Comparison of ENCODE assay signal across 9 mouse cellular contexts in genomic region chr7:31077885-31078445, GRCm38 (mm10). TPM values are rescaled to one million over a fixed set of nuclear protein-coding genes. Genes with fewer than 3 reads are reported as not detected.
DNase-seq lines count a peak whose midpoint lies in the region; ATAC-seq and TF ChIP-seq lines count a peak whose summit lies in the region.
"Had no signal": no experiment of that assay in that cellular context is flagged by ENCODE, and none has a peak within 500 bp of the region (broad histone marks: within the 10 kb centered on the region; RNA-seq: fewer than 3 reads in every experiment).

No protein-coding gene starts in this region.

- no peak overlapping the region for H3K27ac ChIP-seq in kidney, embryonic 16.5 days (ENCODE audit: low read length)
- H3K27ac ChIP-seq in ES-Bruce4 (ENCODE audit: insufficient read depth, low read length): no peak overlapping the region
- H3K27ac ChIP-seq in cortical plate, adult 2 months (ENCODE audit: insufficient read depth, low read length): peak overlapping the region; percentile 36; the same call in 1 of the 2 replicates
- H3K27ac ChIP-seq in hindbrain, embryonic 11.5 days (ENCODE audit: low read depth, low read length): no peak overlapping the region
- H3K27ac ChIP-seq in limb, embryonic 14.5 days (replicated peaks; ENCODE audit: low read depth, low read length): no peak overlapping the region; the same call in 1 of the 2 replicates
- H3K27ac ChIP-seq: liver, embryonic 15.5 days had no signal

- no peak for TF ChIP-seq POLR2A in ES-Bruce4 (IDR thresholded peaks at IDR 0.05; ENCODE audit: insufficient read depth, low read length)
- no peak for TF ChIP-seq POLR2A in cortical plate, adult 2 months (IDR thresholded peaks at IDR 0.05; ENCODE audit: extremely low read depth, insufficient read depth, low read length)
- TF ChIP-seq POLR2A in limb, embryonic 14.5 days (IDR thresholded peaks at IDR 0.05; ENCODE audit: borderline replicate concordance, extremely low read depth, insufficient read depth, insufficient read length): no peak

- 38% methylated on average over 5 of the region's 5 CpGs for WGBS in kidney, embryonic 16.5 days
- 43% methylated on average over 5 of the region's 5 CpGs for WGBS in hindbrain, embryonic 11.5 days
- WGBS in limb, embryonic 14.5 days: 30% methylated on average over 5 of the region's 5 CpGs

- peak; percentile 39; the same call in 1 of the 2 replicates for ATAC-seq in kidney, embryonic 16.5 days (ENCODE audit: low FRiP score, low TSS enrichment)
- no peak for ATAC-seq in hindbrain, embryonic 11.5 days (ENCODE audit: low FRiP score)
- ATAC-seq in limb, embryonic 14.5 days (ENCODE audit: low FRiP score, low read depth): peak; percentile 34; the same call in 1 of the 2 replicates
- no peak for ATAC-seq in erythroid progenitor cell, adult 5-6 weeks (replicated peaks; ENCODE audit: low FRiP score, poor library complexity, severe bottlenecking)

- peaks cover 3% of the 10 kb centered on the region for H3K4me1 ChIP-seq in kidney, embryonic 16.5 days (ENCODE audit: insufficient read depth, low read length)
- H3K4me1 ChIP-seq in ES-Bruce4 (ENCODE audit: control insufficient read depth, insufficient read depth, low read length): no peaks in the 10 kb centered on the region
- H3K4me1 ChIP-seq in cortical plate, adult 2 months (ENCODE audit: control insufficient read depth, insufficient read depth, low read length): no peaks in the 10 kb centered on the region; the same call in 1 of the 2 replicates
- no peaks in the 10 kb centered on the region for H3K4me1 ChIP-seq in hindbrain, embryonic 11.5 days (replicated peaks; ENCODE audit: control insufficient read depth, insufficient read depth, low read length)
- H3K4me1 ChIP-seq in limb, embryonic 14.5 days (ENCODE audit: control insufficient read depth, insufficient read depth, low read length): peaks cover 11% of the 10 kb centered on the region; the same call in 1 of the 2 replicates
- H3K4me1 ChIP-seq: liver, embryonic 15.5 days had no signal

- no peak for DNase-seq in kidney, adult 18-20 months
- peak; percentile 65 for DNase-seq in hindbrain, embryonic 11.5 days (ENCODE audit: low spot score)
- DNase-seq in limb, embryonic 14.5 days (ENCODE audit: low spot score): peak; percentile 76
- DNase-seq in retina, embryonic 14.5 days (ENCODE audit: low spot score): peak; percentile 88

- H3K4me3 ChIP-seq in kidney, embryonic 16.5 days (ENCODE audit: low read length): no peak overlapping the region
- no peak overlapping the region for H3K4me3 ChIP-seq in ES-Bruce4 (ENCODE audit: low read depth, low read length)
- H3K4me3 ChIP-seq in cortical plate, adult 2 months (ENCODE audit: insufficient read depth, low read length): no peak overlapping the region
- H3K4me3 ChIP-seq in hindbrain, embryonic 11.5 days (ENCODE audit: low read depth, low read length): no peak overlapping the region
- H3K4me3 ChIP-seq in limb, embryonic 14.5 days (replicated peaks; ENCODE audit: low read length): no peak overlapping the region
- H3K4me3 ChIP-seq: liver, embryonic 15.5 days had no signal

- 0 out of 2 replicates have a peak overlapping the region, but pooled peaks have one; percentile 20 for H3K9ac ChIP-seq in kidney, embryonic 16.5 days (replicated peaks; ENCODE audit: low read length)
- no peak overlapping the region for H3K9ac ChIP-seq in ES-Bruce4 (ENCODE audit: low read depth, poor library complexity, severe bottlenecking)
- no peak overlapping the region for H3K9ac ChIP-seq in hindbrain, embryonic 11.5 days (ENCODE audit: low read depth, low read length)
- no peak overlapping the region for H3K9ac ChIP-seq in limb, embryonic 14.5 days (ENCODE audit: low read depth, low read length, severe bottlenecking)
- H3K9ac ChIP-seq: liver, embryonic 15.5 days had no signal

- H3K4me2 ChIP-seq in kidney, embryonic 16.5 days (replicated peaks; ENCODE audit: low read depth, low read length): no peak overlapping the region
- no peak overlapping the region for H3K4me2 ChIP-seq in hindbrain, embryonic 11.5 days (replicated peaks; ENCODE audit: low read depth, low read length)
- no peak overlapping the region for H3K4me2 ChIP-seq in limb, embryonic 14.5 days (replicated peaks; ENCODE audit: low read depth, low read length, severe bottlenecking)
- H3K4me2 ChIP-seq: liver, embryonic 15.5 days had no signal

- peaks cover 3% of the 10 kb centered on the region; the same call in 1 of the 2 replicates for H3K9me3 ChIP-seq in kidney, embryonic 16.5 days (ENCODE audit: low read length)
- H3K9me3 ChIP-seq in ES-Bruce4 (replicated peaks; ENCODE audit: control insufficient read depth, insufficient read depth, low read length, poor library complexity, severe bottlenecking): no peaks in the 10 kb centered on the region
- H3K9me3 ChIP-seq in hindbrain, embryonic 11.5 days (ENCODE audit: control insufficient read depth, low read length): no peaks in the 10 kb centered on the region
- H3K9me3 ChIP-seq in limb, embryonic 14.5 days (ENCODE audit: control insufficient read depth, low read length): no peaks in the 10 kb centered on the region
- H3K9me3 ChIP-seq: liver, embryonic 15.5 days had no signal

- no peaks in the 10 kb centered on the region for H3K36me3 ChIP-seq in kidney, embryonic 16.5 days (ENCODE audit: insufficient read depth, low read length)
- no peaks in the 10 kb centered on the region for H3K36me3 ChIP-seq in ES-Bruce4 (ENCODE audit: control insufficient read depth, insufficient read depth, low read length, poor library complexity, severe bottlenecking)
- H3K36me3 ChIP-seq in hindbrain, embryonic 11.5 days (ENCODE audit: control insufficient read depth, insufficient read depth, low read length): no peaks in the 10 kb centered on the region
- no peaks in the 10 kb centered on the region for H3K36me3 ChIP-seq in limb, embryonic 14.5 days (ENCODE audit: control insufficient read depth, insufficient read depth, low read length)
- H3K36me3 ChIP-seq: liver, embryonic 15.5 days had no signal

- no peaks in the 10 kb centered on the region for H3K27me3 ChIP-seq in kidney, embryonic 16.5 days (ENCODE audit: insufficient read depth, low read length)
- no peaks in the 10 kb centered on the region for H3K27me3 ChIP-seq in ES-Bruce4 (ENCODE audit: control insufficient read depth, insufficient read depth, low read length, poor library complexity, severe bottlenecking)
- H3K27me3 ChIP-seq in hindbrain, embryonic 11.5 days (ENCODE audit: control insufficient read depth, insufficient read depth, low read length): no peaks in the 10 kb centered on the region
- H3K27me3 ChIP-seq in limb, embryonic 14.5 days (ENCODE audit: control insufficient read depth, insufficient read depth, low read length): no peaks in the 10 kb centered on the region
- H3K27me3 ChIP-seq: liver, embryonic 15.5 days had no signal

- peak; percentile 44 for TF ChIP-seq CTCF in ES-Bruce4 (IDR thresholded peaks at IDR 0.05; ENCODE audit: low read depth, low read length)
- peak; percentile 86 for TF ChIP-seq CTCF in cortical plate, adult 2 months (IDR thresholded peaks at IDR 0.05; ENCODE audit: extremely low read depth, insufficient read depth, low read length)

- no peak for TF ChIP-seq EP300 in ES-Bruce4 (IDR thresholded peaks at IDR 0.05; ENCODE audit: insufficient read depth, low read depth, low read length)

RNA-seq across cellular contexts. Expression of gene Fxyd3, which starts 1.5 kb away (rescaled TPM):
- 15.0 and 19.0 TPM in 2 replicates for polyA plus RNA-seq in kidney, embryonic 16.5 days (2015; fragmentation: Nextera tagmentation; extraction: Ambion mirVana)
- 1.9 TPM in 1 of 2 replicates, not detected in the other for polyA plus RNA-seq in ES-Bruce4 (2011; ENCODE audit: insufficient read depth, insufficient read length, low read depth, missing spikeins)
- polyA plus RNA-seq in cortical plate, adult 2 months (2012; rRNA removed): 0.59 and 1.0 TPM in 2 replicates
- polyA plus RNA-seq in hindbrain, embryonic 11.5 days (2014; fragmentation: Nextera tagmentation; extraction: Ambion mirVana): 6.3 and 8.6 TPM in 2 replicates
- polyA plus RNA-seq in limb, embryonic 14.5 days (2012; rRNA removed): 39.8 and 45.9 TPM in 2 replicates
- 68.9 and 79.5 TPM in 2 replicates for polyA plus RNA-seq in limb, embryonic 14.5 days (2014; fragmentation: Nextera tagmentation; extraction: Ambion mirVana)
- total RNA-seq in erythroid progenitor cell, adult 5-6 weeks (2015; ENCODE audit: low replicate concordance): not detected in 2 replicates
- not detected in 2 replicates for total RNA-seq in erythroid progenitor cell, adult 5-6 weeks (2017; ENCODE audit: low replicate concordance)

RNA-seq across cellular contexts. Expression of gene Lgi4, which starts 18.8 kb away (rescaled TPM):
- 0.32 and 0.33 TPM in 2 replicates for polyA plus RNA-seq in kidney, embryonic 16.5 days (2015; fragmentation: Nextera tagmentation; extraction: Ambion mirVana)
- polyA plus RNA-seq in ES-Bruce4 (2011; ENCODE audit: insufficient read depth, insufficient read length, low read depth, missing spikeins): 0.88 TPM in 1 of 2 replicates, not detected in the other
- 35.6 and 37.5 TPM in 2 replicates for polyA plus RNA-seq in cortical plate, adult 2 months (2012; rRNA removed)
- polyA plus RNA-seq in hindbrain, embryonic 11.5 days (2014; fragmentation: Nextera tagmentation; extraction: Ambion mirVana): 1.0 and 2.8 TPM in 2 replicates
- polyA plus RNA-seq in limb, embryonic 14.5 days (2012; rRNA removed): 2.0 and 2.8 TPM in 2 replicates
- 0.39 and 1.1 TPM in 2 replicates for polyA plus RNA-seq in limb, embryonic 14.5 days (2014; fragmentation: Nextera tagmentation; extraction: Ambion mirVana)
- total RNA-seq in erythroid progenitor cell, adult 5-6 weeks (2015; ENCODE audit: low replicate concordance): not detected in 2 replicates
- 0.51 TPM in 1 of 2 replicates, not detected in the other for total RNA-seq in erythroid progenitor cell, adult 5-6 weeks (2017; ENCODE audit: low replicate concordance)
- polyA plus RNA-seq: liver, embryonic 15.5 days had no signal

RNA-seq across cellular contexts. Expression of gene Fxyd1, which starts 21.0 kb away (rescaled TPM):
- 45.7 and 48.3 TPM in 2 replicates for polyA plus RNA-seq in kidney, embryonic 16.5 days (2015; fragmentation: Nextera tagmentation; extraction: Ambion mirVana)
- polyA plus RNA-seq in ES-Bruce4 (2011; ENCODE audit: insufficient read depth, insufficient read length, low read depth, missing spikeins): 2.1 TPM in 2 replicates
- polyA plus RNA-seq in cortical plate, adult 2 months (2012; rRNA removed): 141 and 156 TPM in 2 replicates
- 15.6 and 18.1 TPM in 2 replicates for polyA plus RNA-seq in hindbrain, embryonic 11.5 days (2014; fragmentation: Nextera tagmentation; extraction: Ambion mirVana)
- polyA plus RNA-seq in limb, embryonic 14.5 days (2012; rRNA removed): 92.6 and 103 TPM in 2 replicates
- polyA plus RNA-seq in limb, embryonic 14.5 days (2014; fragmentation: Nextera tagmentation; extraction: Ambion mirVana): 95.6 and 101 TPM in 2 replicates
- not detected in 2 replicates for total RNA-seq in erythroid progenitor cell, adult 5-6 weeks (2015; ENCODE audit: low replicate concordance)
- total RNA-seq in erythroid progenitor cell, adult 5-6 weeks (2017; ENCODE audit: low replicate concordance): not detected in 2 replicates

RNA-seq across cellular contexts. Expression of gene Fxyd7, which starts 26.7 kb away (rescaled TPM):
- 11.1 and 11.4 TPM in 2 replicates for polyA plus RNA-seq in kidney, embryonic 16.5 days (2015; fragmentation: Nextera tagmentation; extraction: Ambion mirVana)
- not detected in 2 replicates for polyA plus RNA-seq in ES-Bruce4 (2011; ENCODE audit: insufficient read depth, insufficient read length, low read depth, missing spikeins)
- 378 and 426 TPM in 2 replicates for polyA plus RNA-seq in cortical plate, adult 2 months (2012; rRNA removed)
- 8.7 and 12.6 TPM in 2 replicates for polyA plus RNA-seq in hindbrain, embryonic 11.5 days (2014; fragmentation: Nextera tagmentation; extraction: Ambion mirVana)
- 14.9 and 19.3 TPM in 2 replicates for polyA plus RNA-seq in limb, embryonic 14.5 days (2012; rRNA removed)
- 15.3 and 16.2 TPM in 2 replicates for polyA plus RNA-seq in limb, embryonic 14.5 days (2014; fragmentation: Nextera tagmentation; extraction: Ambion mirVana)
- not detected in 2 replicates for total RNA-seq in erythroid progenitor cell, adult 5-6 weeks (2015; ENCODE audit: low replicate concordance)
- not detected in 2 replicates for total RNA-seq in erythroid progenitor cell, adult 5-6 weeks (2017; ENCODE audit: low replicate concordance)

RNA-seq across cellular contexts. Expression of gene Fxyd5, which starts 35.7 kb away (rescaled TPM):
- 32.6 and 34.0 TPM in 2 replicates for polyA plus RNA-seq in kidney, embryonic 16.5 days (2015; fragmentation: Nextera tagmentation; extraction: Ambion mirVana)
- polyA plus RNA-seq in ES-Bruce4 (2011; ENCODE audit: insufficient read depth, insufficient read length, low read depth, missing spikeins): 4.9 and 6.0 TPM in 2 replicates
- 52.7 and 62.8 TPM in 2 replicates for polyA plus RNA-seq in cortical plate, adult 2 months (2012; rRNA removed)
- 12.3 and 14.1 TPM in 2 replicates for polyA plus RNA-seq in hindbrain, embryonic 11.5 days (2014; fragmentation: Nextera tagmentation; extraction: Ambion mirVana)
- polyA plus RNA-seq in limb, embryonic 14.5 days (2012; rRNA removed): 17.4 and 20.5 TPM in 2 replicates
- polyA plus RNA-seq in limb, embryonic 14.5 days (2014; fragmentation: Nextera tagmentation; extraction: Ambion mirVana): 28.8 and 31.3 TPM in 2 replicates
- 112 and 145 TPM in 2 replicates for total RNA-seq in erythroid progenitor cell, adult 5-6 weeks (2015; ENCODE audit: low replicate concordance)
- total RNA-seq in erythroid progenitor cell, adult 5-6 weeks (2017; ENCODE audit: low replicate concordance): 54.3 and 76.5 TPM in 2 replicates

Comparison
In these comparisons a context has a peak if more than half of its experiments do, and no peak if none do; other contexts are left out.
1. ATAC-seq: peak in kidney, embryonic 16.5 days (single experiment) and limb, embryonic 14.5 days (single experiment); none in hindbrain, embryonic 11.5 days (single experiment) and erythroid progenitor cell, adult 5-6 weeks (single experiment).